Mouse (Mus musculus): ENCODE data around the gene Bean1. TPM values are rescaled to one million over a fixed set of nuclear protein-coding genes. Genes with fewer than 3 reads are reported as not detected.

The Bean1 gene
- polyA plus RNA-seq, 1 experiment, result not detected

GRCm38 (mm10) chr8:104190777-104191468, 20.7 kb downstream of the Bean1 start:
- Histone ChIP-seq H3K4me3 (ENCODE audit: insufficient read depth, low read depth, low read length) (no peak overlapping the region), H3K4me1 (ENCODE audit: control insufficient read depth, insufficient read depth, insufficient read length, low read length) (no peaks in the 10 kb centered on the region), H3K27ac (replicated peaks; ENCODE audit: low read depth, low read length) (no peak overlapping the region)

DNA sequence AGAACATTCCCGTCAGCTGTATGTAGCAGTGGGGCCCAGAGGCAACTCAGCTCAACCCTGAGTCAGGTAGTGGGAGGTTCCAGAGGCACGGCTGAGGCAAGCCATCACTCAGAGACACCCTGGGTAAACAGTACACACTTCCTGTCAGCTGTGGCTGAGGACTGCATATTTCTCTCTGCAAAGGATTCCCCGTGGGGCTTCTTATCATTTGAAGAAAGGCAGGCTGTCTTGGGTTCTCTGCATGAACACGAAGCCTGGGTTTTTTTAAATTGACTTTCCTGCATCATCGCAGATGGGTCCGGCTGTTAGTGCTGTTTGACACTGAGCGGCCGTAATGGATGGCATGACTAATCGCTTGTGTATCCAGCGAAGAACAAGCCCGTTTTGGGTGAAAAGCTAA, 21.3 kb downstream of the Bean1 start:
- Histone ChIP-seq H3K4me3 (ENCODE audit: insufficient read depth, low read depth, low read length) (no peak overlapping the region), H3K4me1 (ENCODE audit: control insufficient read depth, insufficient read depth, insufficient read length, low read length) (no peaks in the 10 kb centered on the region), H3K27ac (replicated peaks; ENCODE audit: low read depth, low read length) (no peak overlapping the region)

GRCm38 (mm10) chr8:104199802-104200201, 29.6 kb downstream of the Bean1 start:
- no peaks in the 10 kb centered on the region for H3K4me1 ChIP-seq (ENCODE audit: control insufficient read depth, insufficient read depth, insufficient read length, low read length)

DNA sequence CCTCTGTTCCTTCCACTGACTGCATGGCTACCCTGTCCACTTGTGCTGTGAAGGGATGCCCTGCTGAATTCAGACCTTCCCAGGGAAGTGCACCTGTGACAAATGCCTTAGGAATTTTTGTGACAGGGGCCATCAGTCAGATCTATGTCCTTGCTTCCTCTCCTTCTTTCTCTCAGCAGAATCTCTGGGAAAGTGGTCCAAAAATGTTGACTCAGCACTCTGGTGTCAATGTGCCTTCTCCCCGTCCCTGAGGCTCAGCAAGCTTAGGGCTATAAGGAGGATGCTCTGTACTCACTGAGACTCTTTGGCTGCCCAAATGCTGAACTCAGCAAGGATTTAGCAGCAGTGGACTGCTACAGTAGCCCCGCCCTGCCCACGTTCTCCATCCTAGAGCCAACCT, 31.4 kb downstream of the Bean1 start:
- Histone ChIP-seq H3K4me1 (ENCODE audit: control insufficient read depth, insufficient read depth, insufficient read length, low read length) (no peaks in the 10 kb centered on the region), H3K27ac (replicated peaks; ENCODE audit: low read depth, low read length) (no peak overlapping the region), H3K4me3 (ENCODE audit: insufficient read depth, low read depth, low read length) (no peak overlapping the region)

More at GRCm38 (mm10) chr8:104199802-104200201, 29.6 kb downstream of the Bean1 start:
- no peak overlapping the region for H3K27ac ChIP-seq (replicated peaks; ENCODE audit: low read depth, low read length)
- no peak overlapping the region for H3K4me3 ChIP-seq (ENCODE audit: insufficient read depth, low read depth, low read length)

DNA sequence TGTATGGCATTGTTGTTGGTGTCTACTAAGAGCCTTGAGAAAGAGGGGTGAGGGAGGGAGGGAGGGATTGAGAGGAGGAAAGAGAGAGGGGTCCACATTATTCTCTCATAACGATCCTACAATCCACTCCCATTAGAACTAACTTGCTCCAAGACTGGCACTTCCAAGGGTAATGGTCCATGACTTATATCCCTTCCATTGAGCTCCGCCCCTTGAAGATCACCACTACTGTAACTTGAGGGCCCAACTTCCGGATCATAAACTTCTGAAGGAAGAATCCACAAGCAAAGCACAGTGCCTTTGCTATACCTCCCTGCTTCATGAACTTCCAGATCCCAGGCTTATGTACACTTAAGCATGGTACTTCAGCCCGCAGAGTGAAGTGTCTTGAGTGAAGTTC, 32.1 kb downstream of the Bean1 start:
- H3K4me1 ChIP-seq (ENCODE audit: control insufficient read depth, insufficient read depth, insufficient read length, low read length), result no peaks in the 10 kb centered on the region
- H3K4me3 ChIP-seq (ENCODE audit: insufficient read depth, low read depth, low read length), result no peak overlapping the region
- no peak overlapping the region for H3K27ac ChIP-seq (replicated peaks; ENCODE audit: low read depth, low read length)

DNA sequence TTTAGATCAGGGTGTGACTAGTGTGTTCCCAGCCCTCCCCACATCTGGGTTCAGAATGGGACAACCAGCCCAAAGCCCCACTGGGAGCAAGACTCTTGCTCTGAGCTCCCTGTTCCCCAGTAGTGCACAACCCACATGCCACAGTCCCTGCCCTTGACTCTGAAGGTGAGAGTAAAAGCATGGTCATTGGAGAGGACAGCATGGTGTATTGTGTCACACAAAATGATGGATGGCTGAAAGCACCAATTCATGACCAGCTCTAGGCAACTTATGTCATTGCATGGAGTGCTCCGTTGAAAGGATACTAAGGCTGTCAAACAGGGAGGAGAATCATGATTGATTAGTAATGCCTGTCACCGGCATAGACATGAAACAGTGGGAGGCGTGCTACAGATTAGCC, 35.0 kb downstream of the Bean1 start:
- Histone ChIP-seq H3K4me1 (ENCODE audit: control insufficient read depth, insufficient read depth, insufficient read length, low read length) (no peaks in the 10 kb centered on the region), H3K27ac (replicated peaks; ENCODE audit: low read depth, low read length) (no peak overlapping the region), H3K4me3 (ENCODE audit: insufficient read depth, low read depth, low read length) (no peak overlapping the region)

- H3K4me3 ChIP-seq (ENCODE audit: insufficient read depth, low read depth, low read length), result no peak overlapping the region
- H3K4me1 ChIP-seq (ENCODE audit: control insufficient read depth, insufficient read depth, insufficient read length, low read length), result no peaks in the 10 kb centered on the region
- no peak overlapping the region for H3K27ac ChIP-seq (replicated peaks; ENCODE audit: low read depth, low read length)
Measured at GRCm38 (mm10) chr8:104217601-104218000, 47.4 kb downstream of the Bean1 start.

DNA sequence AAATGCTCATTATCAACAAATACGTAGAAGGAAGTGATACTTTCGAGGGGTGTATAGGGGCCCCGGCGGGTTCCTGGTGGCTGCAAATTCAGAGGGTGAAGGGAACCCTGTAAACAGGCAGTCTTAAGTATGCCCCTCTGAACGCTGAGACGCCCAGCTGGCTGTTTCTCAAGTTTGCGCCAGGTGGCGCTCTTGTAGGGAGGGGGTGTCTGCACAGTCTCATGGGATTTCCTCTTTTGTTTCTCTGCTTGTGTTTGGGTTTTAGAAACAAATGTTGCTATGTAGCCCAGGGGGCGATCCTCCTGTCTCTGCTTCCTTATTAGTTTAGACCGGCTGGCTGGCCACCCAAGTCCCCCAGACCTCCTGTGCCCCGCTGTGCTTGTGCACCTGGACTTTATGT, 48.8 kb downstream of the Bean1 start:
- H3K4me3 ChIP-seq (ENCODE audit: insufficient read depth, low read depth, low read length), result no peak overlapping the region
- no peak overlapping the region for H3K27ac ChIP-seq (replicated peaks; ENCODE audit: low read depth, low read length)
- no peaks in the 10 kb centered on the region for H3K4me1 ChIP-seq (ENCODE audit: control insufficient read depth, insufficient read depth, insufficient read length, low read length)

DNA sequence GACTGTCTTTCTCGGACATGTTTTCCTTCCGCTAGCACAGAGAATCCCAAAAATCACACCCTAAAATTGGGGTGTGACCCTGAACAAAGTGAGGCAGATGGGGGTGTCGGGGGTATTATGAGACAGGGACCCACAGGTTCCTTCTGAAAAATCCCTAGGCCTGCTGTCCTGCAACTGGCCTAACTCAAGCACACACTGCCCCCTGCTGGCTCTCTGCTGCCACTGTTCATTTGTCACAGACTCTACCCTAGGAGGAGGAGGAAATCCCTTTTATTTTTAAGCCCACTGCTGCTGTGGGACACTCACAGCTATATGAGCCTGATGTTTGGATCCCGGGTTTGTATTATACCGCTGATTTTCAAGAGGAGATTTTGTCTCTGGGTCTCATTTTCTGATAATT, 49.6 kb downstream of the Bean1 start:
- Histone ChIP-seq H3K4me3 (ENCODE audit: insufficient read depth, low read depth, low read length) (no peak overlapping the region), H3K27ac (replicated peaks; ENCODE audit: low read depth, low read length) (no peak overlapping the region)

GRCm38 (mm10) chr8:104227048-104227447, 56.8 kb downstream of the Bean1 start:
- no peaks in the 10 kb centered on the region for H3K4me1 ChIP-seq (ENCODE audit: control insufficient read depth, insufficient read depth, insufficient read length, low read length)
- no peak overlapping the region for H3K4me3 ChIP-seq (ENCODE audit: insufficient read depth, low read depth, low read length)
- no peak overlapping the region for H3K27ac ChIP-seq (replicated peaks; ENCODE audit: low read depth, low read length)

More for the DNA sequence above, 49.6 kb downstream of the Bean1 start:
- H3K4me1 ChIP-seq (ENCODE audit: control insufficient read depth, insufficient read depth, insufficient read length, low read length), result no peaks in the 10 kb centered on the region

GRCm38 (mm10) chr8:104230377-104230776, 60.1 kb downstream of the Bean1 start:
- Histone ChIP-seq H3K4me3 (ENCODE audit: insufficient read depth, low read depth, low read length) (no peak overlapping the region), H3K27ac (replicated peaks; ENCODE audit: low read depth, low read length) (no peak overlapping the region), H3K4me1 (ENCODE audit: control insufficient read depth, insufficient read depth, insufficient read length, low read length) (no peaks in the 10 kb centered on the region)

DNA sequence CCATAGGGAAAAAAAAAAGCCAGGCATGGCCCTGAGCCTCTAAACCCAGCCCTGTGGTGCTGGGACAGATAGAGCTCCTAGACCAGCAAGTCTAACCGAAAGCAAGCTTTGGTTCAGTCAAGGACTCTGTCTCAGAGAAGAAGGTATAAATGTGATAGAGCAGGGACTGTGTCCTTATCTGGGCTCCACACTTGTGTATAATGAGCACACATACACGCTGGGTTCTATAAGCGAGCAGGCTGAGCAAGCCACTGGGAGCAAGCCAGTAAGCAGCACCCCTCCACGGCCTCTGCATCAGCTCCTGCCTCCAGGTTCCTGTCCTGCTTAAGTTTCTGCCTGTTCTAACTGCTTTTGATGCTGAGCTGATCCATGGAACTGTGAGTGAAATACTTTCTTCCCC, 61.8 kb downstream of the Bean1 start:
- H3K4me1 ChIP-seq (ENCODE audit: control insufficient read depth, insufficient read depth, insufficient read length, low read length), result no peaks in the 10 kb centered on the region
- H3K4me3 ChIP-seq (ENCODE audit: insufficient read depth, low read depth, low read length), result no peak overlapping the region
- H3K27ac ChIP-seq (replicated peaks; ENCODE audit: low read depth, low read length), result no peak overlapping the region

GRCm38 (mm10) chr8:104232919-104233318, 62.7 kb downstream of the Bean1 start:
- no peaks in the 10 kb centered on the region for H3K4me1 ChIP-seq (ENCODE audit: control insufficient read depth, insufficient read depth, insufficient read length, low read length)
- H3K4me3 ChIP-seq (ENCODE audit: insufficient read depth, low read depth, low read length), result no peak overlapping the region
- H3K27ac ChIP-seq (replicated peaks; ENCODE audit: low read depth, low read length), result no peak overlapping the region

GRCm38 (mm10) chr8:104234573-104234972, 64.3 kb downstream of the Bean1 start:
- Histone ChIP-seq H3K27ac (replicated peaks; ENCODE audit: low read depth, low read length) (no peak overlapping the region), H3K4me1 (ENCODE audit: control insufficient read depth, insufficient read depth, insufficient read length, low read length) (no peaks in the 10 kb centered on the region), H3K4me3 (ENCODE audit: insufficient read depth, low read depth, low read length) (no peak overlapping the region)

GRCm38 (mm10) chr8:104239418-104239861, 69.2 kb downstream of the Bean1 start:
- Histone ChIP-seq H3K27ac (replicated peaks; ENCODE audit: low read depth, low read length) (0 out of 2 replicates have a peak overlapping the region, but pooled peaks have one; percentile 16), H3K4me1 (ENCODE audit: control insufficient read depth, insufficient read depth, insufficient read length, low read length) (no peaks in the 10 kb centered on the region), H3K4me3 (ENCODE audit: insufficient read depth, low read depth, low read length) (no peak overlapping the region)

DNA sequence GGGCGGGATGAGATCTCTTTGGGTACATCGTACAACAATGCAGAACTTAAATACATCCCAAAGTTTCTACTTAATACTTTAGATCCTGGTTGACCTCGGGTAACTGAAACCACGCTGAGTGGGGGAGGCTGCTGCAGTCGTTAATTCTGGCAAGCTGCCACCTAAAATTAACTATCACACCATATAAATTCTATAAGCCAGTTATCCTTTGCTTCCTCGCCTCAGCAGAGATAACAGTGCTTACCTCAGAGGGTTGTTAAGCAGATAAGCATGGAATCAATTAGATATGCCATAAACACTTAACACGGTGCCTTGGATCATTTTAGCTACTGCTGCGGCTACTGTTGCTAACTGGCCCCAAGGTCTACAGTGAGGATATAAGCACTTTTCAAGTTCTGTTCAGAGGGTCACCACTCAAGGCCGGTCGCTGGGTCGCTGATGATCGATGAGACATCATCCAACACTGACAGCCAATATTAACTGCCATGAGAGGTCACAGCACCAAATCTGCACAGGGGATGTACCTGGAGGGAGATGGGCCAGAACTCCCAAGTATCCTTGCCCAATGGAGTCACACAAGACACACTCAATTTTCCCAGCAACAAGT, 71.9 kb downstream of the Bean1 start:
- H3K4me1 ChIP-seq (ENCODE audit: control insufficient read depth, insufficient read depth, insufficient read length, low read length), result peaks cover 4% of the 10 kb centered on the region
- H3K4me3 ChIP-seq (ENCODE audit: insufficient read depth, low read depth, low read length), result no peak overlapping the region
- no peak overlapping the region for H3K27ac ChIP-seq (replicated peaks; ENCODE audit: low read depth, low read length)
